ENCODE assay signal across 13 mouse cellular contexts in genomic region chr16:45009634-45010033, GRCm38 (mm10).
A peak's percentile ranks its signal among the peaks of the same experiment; 100 is the strongest.
DNase-seq lines count a peak whose midpoint lies in the region; ATAC-seq and TF ChIP-seq lines count a peak whose summit lies in the region.
"Had no signal": no experiment of that assay in that cellular context is flagged by ENCODE, and none has a peak within 500 bp of the region (broad histone marks: within the 10 kb centered on the region; RNA-seq: fewer than 3 reads in every experiment).

No protein-coding gene starts in this region.

- no peaks in the 10 kb centered on the region for H3K36me3 ChIP-seq in liver, postnatal 0 days (replicated peaks; ENCODE audit: insufficient read depth, low read length)
- no peaks in the 10 kb centered on the region for H3K36me3 ChIP-seq in heart, embryonic 12.5 days
- H3K36me3 ChIP-seq in lung, postnatal 0 days (ENCODE audit: insufficient read depth, low read length) = no peaks in the 10 kb centered on the region
- H3K36me3 ChIP-seq in hindbrain, embryonic 14.5 days (replicated peaks; ENCODE audit: control insufficient read depth, insufficient read depth) = no peaks in the 10 kb centered on the region

- TF ChIP-seq EP300 in liver, postnatal 0 days (IDR thresholded peaks at IDR 0.05; ENCODE audit: low read depth) = no peak; the same call in 1 of the 2 replicates
- peak; percentile 57; the same call in 1 of the 2 replicates for TF ChIP-seq EP300 in lung, postnatal 0 days (IDR thresholded peaks at IDR 0.05)

- DNase-seq in liver = peak; percentile 7
- DNase-seq in liver, postnatal 0 days = no peak
- peak; percentile 75 for DNase-seq in gastrocnemius, adult 18-20 months (ENCODE audit: low spot score)
- peak; percentile 87 for DNase-seq in lung, postnatal 0 days (ENCODE audit: low spot score)
- DNase-seq in hindbrain, embryonic 14.5 days (ENCODE audit: low spot score) = no peak
- DNase-seq in cerebellum, adult 18-20 months = no peak
- DNase-seq in left cerebral cortex, postnatal 10 days (ENCODE audit: extremely low spot score in 1 of 2, low spot score in 2 of 2) = no peak
- DNase-seq: adrenal gland, adult 2 months; cerebellum, adult 11-12 months; kidney, postnatal 10 days had no signal

- intact Hi-C loops in left cerebral cortex, postnatal 10 days (cut with DNase I) = no loop called here

- TF ChIP-seq CTCF in liver, postnatal 0 days (IDR thresholded peaks at IDR 0.05; ENCODE audit: low read depth) = no peak
- no peak for TF ChIP-seq CTCF in lung, postnatal 0 days (IDR thresholded peaks at IDR 0.05)

- 53% methylated on average over 5 of the region's 5 CpGs for WGBS in liver, postnatal 0 days (ENCODE audit: insufficient replicate concordance)
- 33% methylated on average over 5 of the region's 5 CpGs for WGBS in heart, embryonic 12.5 days
- WGBS in lung, postnatal 0 days = 39% methylated on average over 5 of the region's 5 CpGs
- 66% methylated on average over 5 of the region's 5 CpGs for WGBS in hindbrain, embryonic 14.5 days

- H3K4me2 ChIP-seq in liver, postnatal 0 days (ENCODE audit: low read depth, low read length) = no peak overlapping the region
- H3K4me2 ChIP-seq in heart, embryonic 12.5 days = no peak overlapping the region
- H3K4me2 ChIP-seq in lung, postnatal 0 days (replicated peaks; ENCODE audit: low read depth, low read length) = no peak overlapping the region
- no peak overlapping the region for H3K4me2 ChIP-seq in hindbrain, embryonic 14.5 days (replicated peaks)

- H3K9ac ChIP-seq in liver, postnatal 0 days (replicated peaks) = no peak overlapping the region
- H3K9ac ChIP-seq in heart, embryonic 12.5 days = no peak overlapping the region
- no peak overlapping the region for H3K9ac ChIP-seq in lung, postnatal 0 days (replicated peaks; ENCODE audit: low read depth)
- no peak overlapping the region for H3K9ac ChIP-seq in hindbrain, embryonic 14.5 days

- no peaks in the 10 kb centered on the region for H3K27me3 ChIP-seq in liver, postnatal 0 days (ENCODE audit: insufficient read depth, low read length)
- no peaks in the 10 kb centered on the region for H3K27me3 ChIP-seq in heart, embryonic 12.5 days (replicated peaks)
- no peaks in the 10 kb centered on the region for H3K27me3 ChIP-seq in lung, postnatal 0 days (replicated peaks; ENCODE audit: insufficient read depth, low read length)
- H3K27me3 ChIP-seq in hindbrain, embryonic 14.5 days (ENCODE audit: control insufficient read depth, insufficient read depth, low read length) = no peaks in the 10 kb centered on the region

- no peak overlapping the region for H3K27ac ChIP-seq in liver, postnatal 0 days (ENCODE audit: low read depth)
- H3K27ac ChIP-seq in heart, embryonic 12.5 days (ENCODE audit: poor library complexity, severe bottlenecking) = peak overlapping the region; percentile 66
- peak overlapping the region; percentile 40 for H3K27ac ChIP-seq in lung, postnatal 0 days (ENCODE audit: low read length)
- H3K27ac ChIP-seq in hindbrain, embryonic 14.5 days = no peak overlapping the region
- H3K27ac ChIP-seq: hindbrain, postnatal 0 days; macrophage had no signal

- H3K4me3 ChIP-seq in liver, postnatal 0 days (ENCODE audit: low read depth, low read length) = no peak overlapping the region
- no peak overlapping the region for H3K4me3 ChIP-seq in heart, embryonic 12.5 days
- no peak overlapping the region for H3K4me3 ChIP-seq in lung, postnatal 0 days (ENCODE audit: low read depth, low read length)
- no peak overlapping the region for H3K4me3 ChIP-seq in hindbrain, embryonic 14.5 days (replicated peaks; ENCODE audit: low read length)

- H3K4me1 ChIP-seq in liver, postnatal 0 days (ENCODE audit: insufficient read depth) = no peaks in the 10 kb centered on the region
- H3K4me1 ChIP-seq in heart, embryonic 12.5 days (replicated peaks) = no peaks in the 10 kb centered on the region
- no peaks in the 10 kb centered on the region for H3K4me1 ChIP-seq in lung, postnatal 0 days (ENCODE audit: insufficient read depth, low read depth, low read length)
- no peaks in the 10 kb centered on the region for H3K4me1 ChIP-seq in hindbrain, embryonic 14.5 days (replicated peaks; ENCODE audit: control insufficient read depth, insufficient read depth, low read length)

- H3K9me3 ChIP-seq in liver, postnatal 0 days (ENCODE audit: low read length) = no peaks in the 10 kb centered on the region
- no peaks in the 10 kb centered on the region for H3K9me3 ChIP-seq in heart, embryonic 12.5 days (replicated peaks)
- H3K9me3 ChIP-seq in lung, postnatal 0 days (ENCODE audit: low read length) = no peaks in the 10 kb centered on the region
- H3K9me3 ChIP-seq in hindbrain, embryonic 14.5 days (ENCODE audit: control insufficient read depth, low read length) = no peaks in the 10 kb centered on the region

- ATAC-seq in liver, postnatal 0 days = no peak
- ATAC-seq in heart, embryonic 12.5 days (ENCODE audit: insufficient number of reproducible peaks, low FRiP score) = peak; percentile 79
- ATAC-seq in lung, postnatal 0 days = peak; percentile 88
- no peak for ATAC-seq in hindbrain, embryonic 14.5 days (ENCODE audit: low FRiP score)
- ATAC-seq: hindbrain, postnatal 0 days had no signal

Comparison
In these comparisons a context has a peak if more than half of its experiments do, and no peak if none do; other contexts are left out.
1. DNase-seq: peak in liver (single experiment), gastrocnemius, adult 18-20 months (single experiment) and lung, postnatal 0 days (single experiment); none in liver, postnatal 0 days (single experiment), hindbrain, embryonic 14.5 days (single experiment), cerebellum, adult 18-20 months (0 of 2) and left cerebral cortex, postnatal 10 days (0 of 2).
2. ATAC-seq: peak in heart, embryonic 12.5 days (single experiment) and lung, postnatal 0 days (single experiment); none in liver, postnatal 0 days (single experiment) and hindbrain, embryonic 14.5 days (single experiment).
3. H3K27ac ChIP-seq: peak in heart, embryonic 12.5 days (single experiment) and lung, postnatal 0 days (single experiment); none in liver, postnatal 0 days (single experiment) and hindbrain, embryonic 14.5 days (single experiment).